Mouse (Mus musculus): ENCODE data around the gene Eif2b1. TPM values are rescaled to one million over a fixed set of nuclear protein-coding genes. Genes with fewer than 3 reads are reported as not detected.
A peak's percentile ranks its signal among the peaks of the same experiment; 100 is the strongest.

Eif2b1 gene
- polyA plus RNA-seq (2014; fragmentation: Nextera tagmentation; extraction: Ambion mirVana), result 83.1 and 85.1 TPM in 2 replicates

DNA sequence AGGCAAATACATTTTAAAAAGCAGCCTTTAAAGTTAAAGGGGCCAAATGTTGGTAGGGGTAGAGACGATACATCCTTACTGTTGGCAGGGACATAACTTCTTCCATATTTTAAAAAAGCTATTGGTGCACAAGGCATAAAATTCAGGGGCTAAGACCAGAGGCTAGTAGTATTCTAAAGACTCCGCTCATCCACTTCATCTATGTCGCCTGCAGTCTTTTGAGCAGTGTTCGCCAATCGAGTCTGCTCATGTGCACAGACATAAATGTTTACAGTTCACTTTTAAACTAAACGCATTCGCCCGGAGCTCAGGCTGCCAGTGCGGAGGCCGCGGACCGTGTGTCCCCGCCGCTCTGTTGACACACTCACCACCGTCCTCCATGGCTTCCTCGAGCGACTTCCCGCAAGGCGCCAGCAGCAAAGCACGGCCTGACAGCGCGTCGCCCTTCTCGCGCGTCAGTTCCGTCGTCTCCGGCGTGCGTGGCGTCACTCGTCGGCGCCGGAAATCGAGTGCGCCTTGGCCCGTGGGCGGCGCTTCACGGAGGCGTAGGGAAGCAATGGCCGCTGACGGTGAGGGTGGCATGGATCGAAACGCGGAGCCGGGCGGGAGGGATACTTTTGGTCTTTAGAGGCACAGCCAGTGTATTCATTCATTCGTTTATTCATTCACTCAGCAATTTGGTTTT is at the start of gene Eif2b1, which contains the start of gene Gtf2h3:
Gene Eif2b1, minus strand, starts transcription at position 499 of the 685 bp plus-strand sequence.
Gene Gtf2h3, plus strand, starts transcription at position 508 of the 685 bp plus-strand sequence.
- H3K27ac ChIP-seq (replicated peaks; ENCODE audit: low read depth, low read length), result no peak within 1 kb of the TSS
- peak within 1 kb of the TSS; percentile 67 for H3K4me3 ChIP-seq (ENCODE audit: low read depth, low read length)
- WGBS, result under 1% methylated on average over 51 of the region's 51 CpGs
- DNase-seq (ENCODE audit: low spot score) (peak; percentile 97), ATAC-seq (ENCODE audit: insufficient number of reproducible peaks, low FRiP score, low TSS enrichment, low read depth) (peak; percentile 82)
- no peaks in the 10 kb centered on the region for H3K27me3 ChIP-seq (ENCODE audit: control insufficient read depth, insufficient read depth, low read length)
- H3K9ac ChIP-seq (ENCODE audit: low read length), result peak within 1 kb of the TSS; percentile 71
- peaks cover 9% of the 10 kb centered on the region for H3K36me3 ChIP-seq (ENCODE audit: control insufficient read depth, insufficient read depth, low read length)
- H3K4me2 ChIP-seq (ENCODE audit: low read depth, severe bottlenecking), result peak within 1 kb of the TSS; percentile 73
- H3K4me1 ChIP-seq (ENCODE audit: control insufficient read depth, insufficient read depth, low read length), result peaks cover 8% of the 10 kb centered on the region
- H3K9me3 ChIP-seq (ENCODE audit: control insufficient read depth, low read length), result no peaks in the 10 kb centered on the region

DNA sequence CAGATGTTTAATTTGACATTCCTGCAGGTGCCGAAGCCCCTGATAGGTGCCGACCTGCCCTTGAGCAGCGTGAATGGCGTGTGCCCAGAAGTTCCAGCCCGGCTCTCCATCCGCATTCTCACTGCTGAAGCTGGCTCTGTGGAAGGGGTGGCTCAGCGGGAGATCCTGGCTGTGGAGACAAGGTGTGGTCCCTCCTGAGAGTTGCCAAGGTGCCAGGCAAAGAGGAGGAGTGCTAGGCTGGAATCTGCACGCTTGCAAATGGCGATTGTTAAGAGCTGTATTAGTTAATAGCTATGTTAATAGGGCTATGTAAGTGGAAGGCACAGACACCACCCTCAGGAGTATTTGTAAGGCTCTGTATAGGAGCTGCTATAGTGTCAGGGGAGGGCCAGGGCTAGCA is 45.4 kb upstream of the Eif2b1 start:
- Histone ChIP-seq H3K9ac (ENCODE audit: low read length) (no peak overlapping the region), H3K27ac (replicated peaks; ENCODE audit: low read depth, low read length) (no peak overlapping the region), H3K9me3 (ENCODE audit: control insufficient read depth, low read length) (no peaks in the 10 kb centered on the region), H3K4me2 (ENCODE audit: low read depth, severe bottlenecking) (no peak overlapping the region), H3K4me1 (ENCODE audit: control insufficient read depth, insufficient read depth, low read length) (peaks cover 3% of the 10 kb centered on the region; the same call in 1 of the 2 replicates), H3K4me3 (ENCODE audit: low read depth, low read length) (no peak overlapping the region), H3K36me3 (ENCODE audit: control insufficient read depth, insufficient read depth, low read length) (no peaks in the 10 kb centered on the region), H3K27me3 (ENCODE audit: control insufficient read depth, insufficient read depth, low read length) (no peaks in the 10 kb centered on the region)
- DNase-seq (ENCODE audit: low spot score) (no peak), ATAC-seq (ENCODE audit: insufficient number of reproducible peaks, low FRiP score, low TSS enrichment, low read depth) (no peak)
- WGBS, result 91% methylated on average over 9 of the region's 9 CpGs

DNA sequence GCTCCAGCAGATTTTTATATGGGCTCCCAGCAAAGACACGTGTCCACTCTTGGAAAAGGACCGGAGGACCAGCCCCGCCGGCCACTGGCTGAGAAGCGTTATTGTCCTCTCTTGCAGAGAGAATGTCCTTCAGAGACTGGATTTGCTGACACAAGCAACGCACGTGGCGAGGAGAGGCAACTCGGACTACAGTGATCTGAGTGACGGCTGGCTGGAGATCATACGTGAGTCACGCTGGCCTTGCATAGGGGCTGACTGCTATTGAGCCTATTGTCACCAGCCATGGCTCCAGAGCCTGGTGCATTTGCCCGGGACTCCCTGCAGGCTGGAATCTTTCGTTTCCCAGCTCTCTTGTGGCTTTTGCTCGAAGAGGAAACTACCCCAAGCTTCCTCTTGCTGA is 44.0 kb upstream of the Eif2b1 start:
- no peaks in the 10 kb centered on the region for H3K27me3 ChIP-seq (ENCODE audit: control insufficient read depth, insufficient read depth, low read length)
- H3K27ac ChIP-seq (replicated peaks; ENCODE audit: low read depth, low read length), result no peak overlapping the region
- WGBS, result 88% methylated on average over 15 of the region's 15 CpGs
- no peaks in the 10 kb centered on the region for H3K36me3 ChIP-seq (ENCODE audit: control insufficient read depth, insufficient read depth, low read length)
- no peak overlapping the region for H3K4me2 ChIP-seq (ENCODE audit: low read depth, severe bottlenecking)
- no peak for DNase-seq (ENCODE audit: low spot score)
- no peaks in the 10 kb centered on the region for H3K9me3 ChIP-seq (ENCODE audit: control insufficient read depth, low read length)
- no peak overlapping the region for H3K9ac ChIP-seq (ENCODE audit: low read length)
- H3K4me3 ChIP-seq (ENCODE audit: low read depth, low read length), result no peak overlapping the region
- H3K4me1 ChIP-seq (ENCODE audit: control insufficient read depth, insufficient read depth, low read length), result no peaks in the 10 kb centered on the region
- ATAC-seq (ENCODE audit: insufficient number of reproducible peaks, low FRiP score, low TSS enrichment, low read depth), result no peak

DNA sequence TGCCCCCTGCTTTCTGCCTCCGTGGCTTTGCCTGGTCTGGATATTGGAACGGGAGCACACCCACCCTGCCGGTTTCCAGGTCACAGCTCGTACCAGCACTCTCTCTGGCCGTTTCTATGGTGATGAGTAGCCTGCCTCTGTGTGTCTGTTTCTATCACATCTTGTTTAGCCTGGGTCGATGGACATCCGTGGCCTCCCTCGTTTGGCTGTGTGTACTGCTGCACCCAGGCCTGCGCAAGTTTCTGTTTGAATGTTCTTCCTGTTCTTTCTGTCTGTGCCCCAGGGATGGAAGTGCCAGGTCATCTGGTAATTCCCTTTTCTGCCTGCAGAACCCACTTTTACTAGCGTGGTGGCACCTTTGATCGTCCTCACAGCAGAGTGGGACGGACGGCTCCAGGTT is 42.4 kb upstream of the Eif2b1 start:
- DNase-seq (ENCODE audit: low spot score) (no peak), ATAC-seq (ENCODE audit: insufficient number of reproducible peaks, low FRiP score, low TSS enrichment, low read depth) (no peak)
- Histone ChIP-seq H3K4me1 (ENCODE audit: control insufficient read depth, insufficient read depth, low read length) (no peaks in the 10 kb centered on the region), H3K27ac (replicated peaks; ENCODE audit: low read depth, low read length) (no peak overlapping the region), H3K4me3 (ENCODE audit: low read depth, low read length) (no peak overlapping the region), H3K4me2 (ENCODE audit: low read depth, severe bottlenecking) (no peak overlapping the region), H3K27me3 (ENCODE audit: control insufficient read depth, insufficient read depth, low read length) (no peaks in the 10 kb centered on the region), H3K9me3 (ENCODE audit: control insufficient read depth, low read length) (no peaks in the 10 kb centered on the region), H3K36me3 (ENCODE audit: control insufficient read depth, insufficient read depth, low read length) (no peaks in the 10 kb centered on the region), H3K9ac (ENCODE audit: low read length) (no peak overlapping the region)
- 83% methylated on average over 13 of the region's 13 CpGs for WGBS

DNA sequence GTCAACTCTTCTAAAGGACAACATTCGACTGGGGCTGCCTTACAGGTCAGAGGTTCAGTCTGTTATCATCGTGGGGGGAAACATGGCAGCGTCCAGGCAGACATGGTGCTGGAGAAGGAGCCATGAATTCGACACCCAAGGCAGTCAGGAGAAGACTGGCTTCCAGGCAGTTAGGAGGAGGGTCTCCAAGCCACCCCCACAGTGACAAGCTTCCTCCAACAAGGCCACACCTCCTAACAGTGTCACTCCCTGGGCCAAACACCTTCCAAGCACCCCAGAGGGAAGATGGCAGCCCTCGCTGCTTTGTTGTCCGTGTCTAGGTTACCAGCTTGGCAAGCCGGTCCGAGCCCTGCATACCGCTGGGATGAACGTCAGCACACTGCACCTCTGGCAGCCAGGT is 39.8 kb upstream of the Eif2b1 start:
- no peak overlapping the region for H3K4me2 ChIP-seq (ENCODE audit: low read depth, severe bottlenecking)
- H3K4me3 ChIP-seq (ENCODE audit: low read depth, low read length), result no peak overlapping the region
- no peak for ATAC-seq (ENCODE audit: insufficient number of reproducible peaks, low FRiP score, low TSS enrichment, low read depth)
- no peak overlapping the region for H3K9ac ChIP-seq (ENCODE audit: low read length)
- WGBS, result 78% methylated on average over 10 of the region's 10 CpGs
- H3K27me3 ChIP-seq (ENCODE audit: control insufficient read depth, insufficient read depth, low read length), result no peaks in the 10 kb centered on the region
- H3K4me1 ChIP-seq (ENCODE audit: control insufficient read depth, insufficient read depth, low read length), result no peaks in the 10 kb centered on the region
- no peak for DNase-seq (ENCODE audit: low spot score)
- H3K9me3 ChIP-seq (ENCODE audit: control insufficient read depth, low read length), result no peaks in the 10 kb centered on the region
- no peaks in the 10 kb centered on the region for H3K36me3 ChIP-seq (ENCODE audit: control insufficient read depth, insufficient read depth, low read length)
- no peak overlapping the region for H3K27ac ChIP-seq (replicated peaks; ENCODE audit: low read depth, low read length)

DNA sequence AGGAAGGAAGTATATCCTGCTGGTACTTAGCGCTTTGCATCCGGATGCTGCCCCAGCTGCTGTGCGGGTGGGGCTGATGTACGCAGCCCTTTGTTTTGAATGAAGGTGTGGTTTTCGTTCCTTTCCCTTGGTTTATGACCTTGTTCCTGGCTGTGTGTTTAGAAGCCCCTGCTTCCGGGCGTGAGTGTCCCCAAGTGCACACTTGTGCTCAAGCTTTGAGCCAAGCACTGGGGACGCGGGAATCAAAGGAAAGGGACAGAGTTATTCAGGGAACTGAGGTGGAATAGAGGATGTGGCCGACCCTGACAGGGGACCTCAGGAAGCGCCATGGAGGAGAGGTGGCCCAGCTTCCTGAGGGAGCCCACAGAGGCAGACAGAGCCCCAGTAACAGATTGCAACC is 35.8 kb upstream of the Eif2b1 start:
- Histone ChIP-seq H3K4me2 (ENCODE audit: low read depth, severe bottlenecking) (no peak overlapping the region), H3K9ac (ENCODE audit: low read length) (no peak overlapping the region), H3K9me3 (ENCODE audit: control insufficient read depth, low read length) (no peaks in the 10 kb centered on the region), H3K36me3 (ENCODE audit: control insufficient read depth, insufficient read depth, low read length) (0 out of 2 replicates have a peak, but pooled peaks cover 2% of the 10 kb centered on the region), H3K27me3 (ENCODE audit: control insufficient read depth, insufficient read depth, low read length) (no peaks in the 10 kb centered on the region), H3K4me1 (ENCODE audit: control insufficient read depth, insufficient read depth, low read length) (no peaks in the 10 kb centered on the region), H3K4me3 (ENCODE audit: low read depth, low read length) (no peak overlapping the region), H3K27ac (replicated peaks; ENCODE audit: low read depth, low read length) (no peak overlapping the region)
- WGBS, result 85% methylated on average over 11 of the region's 11 CpGs
- DNase-seq (ENCODE audit: low spot score), result no peak
- ATAC-seq (ENCODE audit: insufficient number of reproducible peaks, low FRiP score, low TSS enrichment, low read depth), result no peak

DNA sequence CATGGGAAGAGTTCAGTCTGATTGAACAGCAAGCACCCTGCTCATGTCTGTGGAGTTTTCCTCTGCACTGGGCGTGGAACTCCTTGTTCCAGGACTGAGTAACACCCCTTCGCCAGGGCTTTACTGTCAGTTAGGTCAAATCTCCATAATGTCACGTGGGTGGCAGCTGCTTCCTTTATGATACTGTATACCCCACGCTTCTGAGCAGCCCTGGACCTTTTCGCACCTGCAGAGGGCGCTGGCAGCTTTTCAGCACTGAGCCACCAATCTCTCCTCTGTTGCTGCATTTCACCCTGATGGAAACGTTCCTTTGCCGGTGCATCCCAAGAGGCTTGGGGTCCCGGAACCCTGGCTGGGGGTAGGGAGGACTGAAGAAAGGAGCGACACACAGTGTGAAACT is 32.0 kb upstream of the Eif2b1 start:
- Histone ChIP-seq H3K9ac (ENCODE audit: low read length) (no peak overlapping the region), H3K27ac (replicated peaks; ENCODE audit: low read depth, low read length) (no peak overlapping the region), H3K27me3 (ENCODE audit: control insufficient read depth, insufficient read depth, low read length) (no peaks in the 10 kb centered on the region), H3K4me3 (ENCODE audit: low read depth, low read length) (no peak overlapping the region), H3K9me3 (ENCODE audit: control insufficient read depth, low read length) (no peaks in the 10 kb centered on the region), H3K4me1 (ENCODE audit: control insufficient read depth, insufficient read depth, low read length) (no peaks in the 10 kb centered on the region), H3K4me2 (ENCODE audit: low read depth, severe bottlenecking) (no peak overlapping the region), H3K36me3 (ENCODE audit: control insufficient read depth, insufficient read depth, low read length) (0 out of 2 replicates have a peak, but pooled peaks cover 2% of the 10 kb centered on the region)
- DNase-seq (ENCODE audit: low spot score) (no peak), ATAC-seq (ENCODE audit: insufficient number of reproducible peaks, low FRiP score, low TSS enrichment, low read depth) (no peak)
- 71% methylated on average over 10 of the region's 10 CpGs for WGBS

DNA sequence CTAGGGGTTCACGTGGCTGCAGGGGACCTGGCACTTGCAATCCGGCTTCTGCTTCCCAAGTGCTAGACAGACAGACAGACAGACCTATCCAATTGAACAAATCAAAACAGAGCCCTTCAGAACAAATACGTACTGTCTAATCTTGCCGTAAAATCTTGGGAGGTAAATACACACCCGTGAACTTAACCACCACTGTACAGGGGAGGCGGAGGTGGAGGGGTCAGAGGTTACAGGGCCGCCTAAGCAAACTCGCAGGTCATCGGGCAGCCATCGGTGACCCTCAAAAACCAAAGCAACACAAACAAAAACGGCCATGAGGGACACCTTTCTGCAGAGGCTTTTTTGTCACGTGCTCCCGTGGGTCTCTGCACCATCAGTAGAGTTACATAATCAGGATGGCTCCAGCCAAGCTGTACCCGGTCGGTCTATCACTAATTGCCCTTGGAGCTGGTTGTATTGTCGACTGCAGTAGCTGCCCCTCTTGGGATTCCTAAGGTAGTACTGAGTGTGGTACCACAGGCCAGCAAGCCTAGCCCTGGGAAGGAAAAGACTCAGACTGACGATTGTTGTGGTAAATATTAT is 26.2 kb upstream of the Eif2b1 start:
- no peaks in the 10 kb centered on the region for H3K36me3 ChIP-seq (ENCODE audit: control insufficient read depth, insufficient read depth, low read length)
- WGBS, result 92% methylated on average over 17 of the region's 17 CpGs

More for the DNA sequence above, 26.2 kb upstream of the Eif2b1 start:
- DNase-seq (ENCODE audit: low spot score), result no peak
- no peak overlapping the region for H3K4me3 ChIP-seq (ENCODE audit: low read depth, low read length)
- no peaks in the 10 kb centered on the region for H3K9me3 ChIP-seq (ENCODE audit: control insufficient read depth, low read length)
- H3K27ac ChIP-seq (replicated peaks; ENCODE audit: low read depth, low read length), result no peak overlapping the region
- no peaks in the 10 kb centered on the region for H3K27me3 ChIP-seq (ENCODE audit: control insufficient read depth, insufficient read depth, low read length)
- H3K4me1 ChIP-seq (ENCODE audit: control insufficient read depth, insufficient read depth, low read length), result no peaks in the 10 kb centered on the region
- no peak for ATAC-seq (ENCODE audit: insufficient number of reproducible peaks, low FRiP score, low TSS enrichment, low read depth)
- H3K4me2 ChIP-seq (ENCODE audit: low read depth, severe bottlenecking), result no peak overlapping the region
- H3K9ac ChIP-seq (ENCODE audit: low read length), result no peak overlapping the region

Data from limb, embryonic 11.5 days (tissue).